Comparison of ENCODE assay signal across 15 mouse cellular contexts in the genomic region with DNA sequence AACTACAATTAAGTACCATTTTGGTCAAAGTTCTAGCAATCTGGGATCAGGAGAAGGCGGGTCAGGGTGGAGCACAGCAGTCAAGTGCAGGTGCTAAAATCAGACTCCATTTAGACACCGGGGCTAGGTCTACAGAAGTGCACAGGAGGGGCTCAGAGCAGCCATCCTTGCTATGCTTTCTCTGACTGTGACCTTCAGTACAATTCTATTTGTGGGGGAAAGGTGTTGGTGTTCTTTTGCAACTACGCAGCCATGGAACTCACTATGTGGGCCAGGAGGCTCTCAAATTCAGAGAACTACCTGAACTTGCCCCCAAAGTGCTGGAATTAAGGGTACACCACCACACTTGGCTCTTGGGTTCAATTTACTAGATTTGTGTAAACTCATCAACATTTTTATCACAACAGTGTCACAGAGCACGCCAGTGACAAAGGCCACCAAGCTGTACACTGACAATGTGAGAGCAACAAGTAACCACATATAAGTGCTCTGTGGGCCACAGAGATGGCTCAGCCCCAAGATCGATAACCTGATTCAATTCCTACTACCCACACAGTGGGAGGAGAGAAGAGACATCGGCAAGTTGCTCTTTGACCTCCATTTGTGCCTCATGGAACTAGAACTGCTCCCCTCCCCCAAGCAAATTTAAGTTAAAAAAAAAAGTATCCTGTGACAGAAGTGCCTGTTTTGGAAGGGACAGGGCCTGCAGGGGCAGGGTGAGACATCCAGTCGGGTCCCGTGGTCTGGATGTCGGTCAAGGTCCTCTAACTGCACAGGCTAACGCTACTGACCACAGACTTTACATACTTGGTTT. TPM values are rescaled to one million over a fixed set of nuclear protein-coding genes. Genes with fewer than 3 reads are reported as not detected.
DNase-seq lines count a peak whose midpoint lies in the region; ATAC-seq and TF ChIP-seq lines count a peak whose summit lies in the region.
"Had no signal": no experiment of that assay in that cellular context is flagged by ENCODE, and none has a peak within 500 bp of the region (broad histone marks: within the 10 kb centered on the region; RNA-seq: fewer than 3 reads in every experiment).

No protein-coding gene starts in this region.

- H3K4me2 ChIP-seq in liver, embryonic 16.5 days (ENCODE audit: low read depth, low read length) = no peak overlapping the region; the same call in 1 of the 2 replicates
- no peak overlapping the region for H3K4me2 ChIP-seq in hindbrain, postnatal 0 days (ENCODE audit: low read depth, low read length)
- H3K4me2 ChIP-seq: hindbrain, embryonic 15.5 days; midbrain, embryonic 13.5 days; neural tube, embryonic 12.5 days had no signal

- ATAC-seq in liver, embryonic 16.5 days (ENCODE audit: low read depth) = peak; percentile 80
- no peak for ATAC-seq in hindbrain, postnatal 0 days
- ATAC-seq: forebrain, embryonic 16.5 days; midbrain, embryonic 13.5 days had no signal

- TF ChIP-seq CTCF in ES-Bruce4 (IDR thresholded peaks at IDR 0.05; ENCODE audit: low read depth, low read length) = no peak
- no peak for TF ChIP-seq CTCF in hindbrain, postnatal 0 days (IDR thresholded peaks at IDR 0.05; ENCODE audit: low read depth)

- H3K9me3 ChIP-seq in ES-Bruce4 (replicated peaks; ENCODE audit: control insufficient read depth, insufficient read depth, low read length, poor library complexity, severe bottlenecking) = no peaks in the 10 kb centered on the region; the same call in 1 of the 2 replicates
- no peaks in the 10 kb centered on the region for H3K9me3 ChIP-seq in liver, embryonic 16.5 days (replicated peaks; ENCODE audit: control insufficient read depth, low read length)
- H3K9me3 ChIP-seq in limb, embryonic 10.5 days (replicated peaks) = no peaks in the 10 kb centered on the region
- no peaks in the 10 kb centered on the region for H3K9me3 ChIP-seq in hindbrain, postnatal 0 days (ENCODE audit: low read length)
- no peaks in the 10 kb centered on the region for H3K9me3 ChIP-seq in heart, embryonic 10.5 days
- H3K9me3 ChIP-seq: hindbrain, embryonic 15.5 days; midbrain, embryonic 13.5 days; neural tube, embryonic 12.5 days had no signal

- H3K27me3 ChIP-seq in ES-Bruce4 (ENCODE audit: control insufficient read depth, insufficient read depth, low read length, poor library complexity, severe bottlenecking) = no peaks in the 10 kb centered on the region
- H3K27me3 ChIP-seq in liver, embryonic 16.5 days (ENCODE audit: control insufficient read depth, insufficient read depth, low read depth, low read length) = no peaks in the 10 kb centered on the region
- no peaks in the 10 kb centered on the region for H3K27me3 ChIP-seq in limb, embryonic 10.5 days (ENCODE audit: low read depth, poor library complexity, severe bottlenecking)
- H3K27me3 ChIP-seq in hindbrain, postnatal 0 days (ENCODE audit: insufficient read depth, low read length) = no peaks in the 10 kb centered on the region
- no peaks in the 10 kb centered on the region for H3K27me3 ChIP-seq in heart, embryonic 10.5 days (ENCODE audit: insufficient read depth, poor library complexity, severe bottlenecking)
- H3K27me3 ChIP-seq: hindbrain, embryonic 15.5 days; midbrain, embryonic 13.5 days; neural tube, embryonic 12.5 days had no signal

- 60% methylated on average over 10 of the region's 10 CpGs for WGBS in liver, embryonic 16.5 days (ENCODE audit: insufficient replicate concordance)
- WGBS in limb, embryonic 10.5 days = 93% methylated on average over 10 of the region's 10 CpGs
- 90% methylated on average over 10 of the region's 10 CpGs for WGBS in hindbrain, postnatal 0 days
- WGBS in heart, embryonic 10.5 days = 87% methylated on average over 10 of the region's 10 CpGs

- peak; percentile 23 to 32 for DNase-seq in kidney, adult 8-10 months
- no peak for DNase-seq in kidney, postnatal 14 days
- DNase-seq in adrenal gland, postnatal 36 days = peak; percentile 63 to 68
- no peak for DNase-seq in limb, embryonic 10.5 days (ENCODE audit: low spot score)
- DNase-seq in hindbrain, postnatal 0 days (ENCODE audit: low spot score) = no peak
- DNase-seq in heart, embryonic 10.5 days (ENCODE audit: low spot score) = no peak
- DNase-seq: cerebellum, postnatal 14 days; thymus, adult 18-20 months had no signal

- no peak overlapping the region for H3K4me3 ChIP-seq in ES-Bruce4 (ENCODE audit: low read depth, low read length)
- H3K4me3 ChIP-seq in liver, embryonic 16.5 days (ENCODE audit: low read depth, low read length) = no peak overlapping the region
- H3K4me3 ChIP-seq in limb, embryonic 10.5 days = no peak overlapping the region
- H3K4me3 ChIP-seq in hindbrain, postnatal 0 days (ENCODE audit: low read length) = no peak overlapping the region
- H3K4me3 ChIP-seq in heart, embryonic 10.5 days = no peak overlapping the region
- H3K4me3 ChIP-seq: hindbrain, embryonic 15.5 days; midbrain, embryonic 13.5 days; neural tube, embryonic 12.5 days had no signal

- peaks cover 3% of the 10 kb centered on the region for H3K4me1 ChIP-seq in ES-Bruce4 (ENCODE audit: control insufficient read depth, insufficient read depth, low read length)
- H3K4me1 ChIP-seq in liver, embryonic 16.5 days (ENCODE audit: control insufficient read depth, low read depth, low read length) = no peaks in the 10 kb centered on the region; the same call in 1 of the 2 replicates
- 0 out of 2 replicates have a peak, but pooled peaks cover 7% of the 10 kb centered on the region for H3K4me1 ChIP-seq in limb, embryonic 10.5 days
- no peaks in the 10 kb centered on the region for H3K4me1 ChIP-seq in hindbrain, postnatal 0 days (ENCODE audit: insufficient read depth, low read length)
- peaks cover 22% of the 10 kb centered on the region for H3K4me1 ChIP-seq in heart, embryonic 10.5 days

- H3K27ac ChIP-seq in ES-Bruce4 (ENCODE audit: insufficient read depth, low read length) = peak overlapping the region; percentile 21; the same call in 1 of the 2 replicates
- peak overlapping the region; percentile 62 for H3K27ac ChIP-seq in liver, embryonic 16.5 days (ENCODE audit: low read length)
- no peak overlapping the region for H3K27ac ChIP-seq in limb, embryonic 10.5 days
- H3K27ac ChIP-seq in hindbrain, postnatal 0 days = no peak overlapping the region
- H3K27ac ChIP-seq in heart, embryonic 10.5 days = no peak overlapping the region
- H3K27ac ChIP-seq: hindbrain, embryonic 15.5 days; midbrain, embryonic 13.5 days; neural tube, embryonic 12.5 days had no signal

- no peaks in the 10 kb centered on the region for H3K36me3 ChIP-seq in ES-Bruce4 (ENCODE audit: control insufficient read depth, insufficient read depth, low read length, poor library complexity, severe bottlenecking)
- H3K36me3 ChIP-seq in liver, embryonic 16.5 days (ENCODE audit: control insufficient read depth, insufficient read depth) = no peaks in the 10 kb centered on the region
- H3K36me3 ChIP-seq in limb, embryonic 10.5 days = no peaks in the 10 kb centered on the region
- no peaks in the 10 kb centered on the region for H3K36me3 ChIP-seq in hindbrain, postnatal 0 days (ENCODE audit: insufficient read depth, low read length)
- H3K36me3 ChIP-seq in heart, embryonic 10.5 days = no peaks in the 10 kb centered on the region
- H3K36me3 ChIP-seq: hindbrain, embryonic 15.5 days; midbrain, embryonic 13.5 days; neural tube, embryonic 12.5 days had no signal

- TF ChIP-seq EP300 in ES-Bruce4 (IDR thresholded peaks at IDR 0.05; ENCODE audit: insufficient read depth, low read depth, low read length) = no peak

- no peak overlapping the region for H3K9ac ChIP-seq in ES-Bruce4 (ENCODE audit: low read depth, poor library complexity, severe bottlenecking)
- H3K9ac ChIP-seq in liver, embryonic 16.5 days (ENCODE audit: low read depth, low read length) = no peak overlapping the region
- no peak overlapping the region for H3K9ac ChIP-seq in hindbrain, postnatal 0 days (replicated peaks; ENCODE audit: low read length)
- H3K9ac ChIP-seq: hindbrain, embryonic 15.5 days; lung, embryonic 14.5 days; midbrain, embryonic 13.5 days; neural tube, embryonic 12.5 days had no signal

- no peak for TF ChIP-seq POLR2A in ES-Bruce4 (IDR thresholded peaks at IDR 0.05; ENCODE audit: insufficient read depth, low read length)

RNA-seq across cellular contexts. Expression of gene Frmd8, which starts 41.6 kb away (rescaled TPM):
- polyA plus RNA-seq in ES-Bruce4 (2011; ENCODE audit: insufficient read depth, insufficient read length, low read depth, missing spikeins) = 26.3 and 33.1 TPM in 2 replicates
- total RNA-seq in adrenal gland, postnatal 36 days (2021) = 10 to 100 TPM; 35.5 to 52.6 TPM
- polyA plus RNA-seq in liver, embryonic 16.5 days (2015; fragmentation: Nextera tagmentation; extraction: Ambion mirVana) = 13.9 and 14.0 TPM in 2 replicates
- 43.5 and 48.7 TPM in 2 replicates for polyA plus RNA-seq in limb, embryonic 10.5 days (2016; fragmentation: Nextera tagmentation; extraction: Ambion mirVana)
- total RNA-seq in hindbrain, postnatal 0 days (2014; rRNA removed) = 19.8 and 43.2 TPM in 2 replicates
- polyA plus RNA-seq in hindbrain, postnatal 0 days (2015; fragmentation: Nextera tagmentation; extraction: Ambion mirVana) = 12.5 and 13.7 TPM in 2 replicates
- polyA plus RNA-seq in heart, embryonic 10.5 days (2016; fragmentation: Nextera tagmentation; extraction: Ambion mirVana) = 40.6 and 46.3 TPM in 2 replicates

RNA-seq across cellular contexts. Expression of gene Slc25a45, which starts 44.1 kb away (rescaled TPM):
- polyA plus RNA-seq in ES-Bruce4 (2011; ENCODE audit: insufficient read depth, insufficient read length, low read depth, missing spikeins) = 0.46 and 0.48 TPM in 2 replicates
- 10 to 100 TPM in 1 of 2 experiments, 1 to 10 TPM in 1; 9.4 to 33.2 TPM for total RNA-seq in adrenal gland, postnatal 36 days (2021)
- 6.3 and 6.9 TPM in 2 replicates for polyA plus RNA-seq in liver, embryonic 16.5 days (2015; fragmentation: Nextera tagmentation; extraction: Ambion mirVana)
- polyA plus RNA-seq in limb, embryonic 10.5 days (2016; fragmentation: Nextera tagmentation; extraction: Ambion mirVana) = 1.8 TPM in 2 replicates
- total RNA-seq in hindbrain, postnatal 0 days (2014; rRNA removed) = 2.1 and 6.0 TPM in 2 replicates
- polyA plus RNA-seq in hindbrain, postnatal 0 days (2015; fragmentation: Nextera tagmentation; extraction: Ambion mirVana) = 1.8 and 2.8 TPM in 2 replicates
- polyA plus RNA-seq in heart, embryonic 10.5 days (2016; fragmentation: Nextera tagmentation; extraction: Ambion mirVana) = 2.1 and 2.5 TPM in 2 replicates

Comparison
In these comparisons a context has a peak if more than half of its experiments do, and no peak if none do; other contexts are left out.
1. DNase-seq: peak in kidney, adult 8-10 months (2 of 2) and adrenal gland, postnatal 36 days (2 of 2); none in kidney, postnatal 14 days (single experiment), limb, embryonic 10.5 days (single experiment), hindbrain, postnatal 0 days (single experiment) and heart, embryonic 10.5 days (single experiment).
2. H3K27ac ChIP-seq: peak in ES-Bruce4 (single experiment) and liver, embryonic 16.5 days (single experiment); none in limb, embryonic 10.5 days (single experiment), hindbrain, postnatal 0 days (single experiment) and heart, embryonic 10.5 days (single experiment).